Mouse (Mus musculus): ENCODE results near the gene Ddx50.

DNA sequence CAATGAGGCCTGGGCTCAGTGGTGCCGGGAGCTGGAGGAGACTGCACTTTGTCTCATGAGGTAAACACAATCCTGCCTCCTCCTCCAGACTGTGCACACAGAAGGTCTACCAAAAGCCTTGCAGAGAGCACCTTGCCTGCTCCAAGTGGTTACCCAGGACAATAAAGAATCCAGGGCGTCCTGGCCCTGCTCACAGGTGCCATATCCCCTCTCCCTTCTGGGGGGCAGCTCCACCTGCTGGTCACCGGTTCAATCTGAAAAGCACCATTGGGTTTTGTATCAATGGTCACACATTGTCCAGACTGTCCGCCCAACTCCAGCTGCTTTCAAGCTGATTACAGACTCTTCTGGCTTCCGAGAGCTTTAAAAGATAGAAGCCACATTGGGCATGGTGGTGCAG lies 32.0 kb upstream of the Ddx50 start:
- TF ChIP-seq CTCF (IDR thresholded peaks at IDR 0.05; ENCODE audit: control insufficient read depth, insufficient read depth, low read length) (peak; percentile 38; the same call in 1 of the 2 replicates), POLR2A (IDR thresholded peaks at IDR 0.05; ENCODE audit: borderline replicate concordance, control insufficient read depth, low read depth, low read length) (no peak)
